In the genomic region with DNA sequence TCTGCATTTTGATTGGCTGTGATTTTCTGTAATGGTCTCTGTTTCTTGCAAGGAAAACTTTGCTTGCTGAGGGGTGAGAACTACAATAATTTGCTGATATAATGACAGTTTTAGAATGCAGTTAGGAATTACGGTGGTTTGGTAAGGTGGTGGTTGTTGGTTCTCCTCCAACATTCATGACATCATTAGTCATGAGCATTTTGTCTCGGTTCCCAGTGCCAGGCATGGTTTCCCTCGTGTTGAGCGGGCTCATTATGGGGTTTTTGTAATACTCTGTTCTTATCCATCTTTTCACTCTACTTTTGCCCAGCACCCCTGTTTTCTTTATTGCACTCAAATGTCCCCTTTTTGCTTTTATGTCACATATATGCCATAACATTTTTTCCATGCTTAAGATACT, we compare ENCODE assay signal across 13 mouse cellular contexts.
"Had no signal": no experiment of that assay in that cellular context is flagged by ENCODE, and none has a peak within 500 bp of the region (broad histone marks: within the 10 kb centered on the region; RNA-seq: fewer than 3 reads in every experiment).

No protein-coding gene starts in this region.

- DNase-seq: gastrocnemius, adult 2 months; gastrocnemius, postnatal 10 days; gastrocnemius, postnatal 25 days; heart, adult 18-20 months; heart, postnatal 10 days; heart, postnatal 4 days; kidney, adult 18-20 months; kidney, adult 8-10 months; kidney, postnatal 10 days; kidney, postnatal 25 days; kidney, postnatal 4 days; liver; liver, embryonic 13.5 days had no signal
